Mouse (Mus musculus) CH12.LX (cell line): ENCODE measurements around the gene Mrtfa. TPM values are rescaled to one million over a fixed set of nuclear protein-coding genes. Genes with fewer than 3 reads are reported as not detected.

Source experiments
- DNase-seq: peaks from one replicate; pipeline ENCODE4 v3.0.0-alpha.2; 2013; ENCODE audit errors: extremely low read depth
- H3K27ac ChIP-seq: 2 replicates; pipeline ENCODE4 v1.5.1; 2012; ENCODE audit warnings: low read depth, mild to moderate bottlenecking, control low read depth, moderate library complexity; ENCODE audit not compliant: insufficient read depth
- H3K27me3 ChIP-seq: replicated peaks from 2 replicates; pipeline ENCODE3; 2012; ENCODE audit warnings: inconsistent platforms
- H3K36me3 ChIP-seq, 2 experiments: replicated peaks in 1 of 2; 2 replicates each; pipeline versions ENCODE3 to v1.6.1; 2012; ENCODE audit warnings: inconsistent platforms in 1 of 2, low read length in 1 of 2, mild to moderate bottlenecking in 1 of 2, mixed read lengths in 1 of 2, moderate library complexity in 1 of 2; ENCODE audit not compliant: control insufficient read depth in 1 of 2, insufficient read depth in 1 of 2
- H3K4me1 ChIP-seq, 2 experiments: 2 replicates each; pipeline ENCODE4 v1.6.1; 2012; ENCODE audit warnings: inconsistent platforms in 1 of 2, moderate library complexity in 1 of 2; ENCODE audit not compliant: insufficient read depth in 2 of 2, control insufficient read depth in 1 of 2
- H3K4me2 ChIP-seq: 2 replicates; pipeline ENCODE4 v1.6.1; 2012; ENCODE audit warnings: low read depth, mild to moderate bottlenecking, control low read depth; ENCODE audit not compliant: poor library complexity, insufficient read depth, severe bottlenecking
- H3K4me3 ChIP-seq, 3 experiments: fragments of 150-350 bp in 1 of 3; sonication (generic) in 1 of 3; replicated peaks in 1 of 3; 2 replicates each; pipeline versions ENCODE3 to v1.5.1; 2011 to 2012; ENCODE audit warnings: low read depth in 2 of 3, low read length in 2 of 3, mild to moderate bottlenecking in 2 of 3, moderate library complexity in 2 of 3, control low read depth in 1 of 3, improper control_type of control experiment in 1 of 3, inconsistent platforms in 1 of 3, mixed read lengths in 1 of 3; ENCODE audit not compliant: poor library complexity in 1 of 3
- H3K79me2 ChIP-seq: replicated peaks from 2 replicates; pipeline ENCODE4 v1.6.1; 2012; ENCODE audit warnings: mild to moderate bottlenecking, moderate library complexity; ENCODE audit not compliant: control insufficient read depth, poor library complexity, insufficient read depth, severe bottlenecking; ENCODE audit errors: extremely low read depth
- H3K9ac ChIP-seq: 2 replicates; pipeline ENCODE4 v1.6.1; 2012; ENCODE audit warnings: low read depth, mild to moderate bottlenecking, control low read depth, moderate library complexity; ENCODE audit not compliant: insufficient read depth
- H3K9me3 ChIP-seq: replicated peaks from 2 replicates; pipeline ENCODE3; 2012; ENCODE audit warnings: low read length, inconsistent platforms, mixed read lengths
- CHD1 ChIP-seq: IDR thresholded peaks from 2 replicates; pipeline ENCODE4 v1.6.1; 2012; ENCODE audit warnings: low read depth, low read length, improper control_type of control experiment, inconsistent platforms
- CHD2 ChIP-seq: IDR thresholded peaks from 2 replicates; pipeline ENCODE4 v1.6.1; 2011; ENCODE audit warnings: low read length, improper control_type of control experiment
- ELF1 ChIP-seq: IDR thresholded peaks from 2 replicates; pipeline ENCODE4 v1.6.1; 2014; ENCODE audit warnings: low read depth, mild to moderate bottlenecking, inconsistent platforms, low read length, improper control_type of control experiment
- ETS1 ChIP-seq: conservative IDR thresholded peaks from 2 replicates; pipeline ENCODE4 v1.6.1; 2012; ENCODE audit warnings: low read depth, mild to moderate bottlenecking, inconsistent platforms, low read length, improper control_type of control experiment, moderate library complexity
- IRF4 ChIP-seq: IDR thresholded peaks from 2 replicates; pipeline ENCODE4 v1.6.1; 2014; ENCODE audit warnings: low read depth, mild to moderate bottlenecking, inconsistent platforms, low read length, improper control_type of control experiment
- JUN ChIP-seq: IDR thresholded peaks from 2 replicates; pipeline ENCODE4 v1.6.1; 2011; ENCODE audit warnings: low read depth, mild to moderate bottlenecking, low read length, improper control_type of control experiment, moderate library complexity; ENCODE audit not compliant: insufficient read depth
- MAX ChIP-seq: IDR thresholded peaks from 2 replicates; pipeline ENCODE4 v1.6.1; 2011; ENCODE audit warnings: low read length, improper control_type of control experiment
- MXI1 ChIP-seq: IDR thresholded peaks from 2 replicates; pipeline ENCODE4 v1.6.1; 2011; ENCODE audit warnings: mild to moderate bottlenecking, low read depth, low read length, improper control_type of control experiment
- MYC ChIP-seq: IDR thresholded peaks from 2 replicates; pipeline ENCODE4 v1.6.1; 2011; ENCODE audit warnings: low read depth, mild to moderate bottlenecking, improper control_type of control experiment, low read length
- NELFE ChIP-seq: IDR thresholded peaks from 2 replicates; pipeline ENCODE4 v1.6.1; 2011; ENCODE audit warnings: low read depth, low read length, improper control_type of control experiment
- NRF1 ChIP-seq: IDR thresholded peaks from 2 replicates; pipeline ENCODE4 v1.6.1; 2014; ENCODE audit warnings: low read depth, mild to moderate bottlenecking, inconsistent platforms, low read length, improper control_type of control experiment, moderate library complexity
- PAX5 ChIP-seq: IDR thresholded peaks from 2 replicates; pipeline ENCODE4 v1.6.1; 2012; ENCODE audit warnings: low read length, inconsistent platforms, mixed read lengths
- POLR2A ChIP-seq: IDR thresholded peaks from 2 replicates; pipeline ENCODE4 v1.6.1; 2011; ENCODE audit warnings: low read depth, mild to moderate bottlenecking, improper control_type of control experiment, low read length
- POLR2AphosphoS2 ChIP-seq: IDR thresholded peaks from 2 replicates; pipeline ENCODE4 v1.6.1; 2011; ENCODE audit warnings: low read depth, low read length, improper control_type of control experiment
- TBP ChIP-seq: conservative IDR thresholded peaks from 2 replicates; pipeline ENCODE4 v1.6.1; 2011; ENCODE audit warnings: low read depth, low read length, improper control_type of control experiment
- TCF12 ChIP-seq: IDR thresholded peaks from 2 replicates; pipeline ENCODE4 v1.6.1; 2014; ENCODE audit warnings: low read depth, mild to moderate bottlenecking, inconsistent platforms, low read length, improper control_type of control experiment
- UBTF ChIP-seq: IDR thresholded peaks from 2 replicates; pipeline ENCODE4 v1.6.1; 2012; ENCODE audit warnings: low read depth, mild to moderate bottlenecking, inconsistent platforms, low read length, improper control_type of control experiment, moderate library complexity
- ZKSCAN1 ChIP-seq: IDR thresholded peaks from 2 replicates; pipeline ENCODE4 v1.6.1; 2012; ENCODE audit warnings: low read depth, inconsistent platforms, low read length, improper control_type of control experiment, borderline replicate concordance
- ZNF384 ChIP-seq: IDR thresholded peaks from 2 replicates; pipeline ENCODE4 v1.6.1; 2012; ENCODE audit warnings: low read depth, low read length, improper control_type of control experiment, inconsistent platforms
- dilution Hi-C: fragments of 300-500 bp; cut with MboI; formaldehyde crosslinking; loops from 2 replicates; pipeline ENCODE4 v1.14.3; 2020; ENCODE audit warnings: low sequenced_read_pairs; ENCODE audit not compliant: extremely low pct_unique_long_range_greater_than_20kb, extremely low pct_ligation_motif_present
- in situ Hi-C: fragments of 300-500 bp; cut with MboI; formaldehyde crosslinking; loops from 3 replicates; pipeline ENCODE4 v1.14.3; 2019; ENCODE audit warnings: low sequenced_read_pairs, low pct_ligation_motif_present, low pct_unique_long_range_greater_than_20kb, mixed read lengths
- polyA plus RNA-seq: library from polyadenylated mRNA; unstranded; fragments of >175 nt; gene quantifications from 2 replicates; pipeline ENCODE4 v1.2.1, GENCODE M21; 2012; ENCODE audit warnings: low read depth; ENCODE audit not compliant: insufficient read length
- total RNA-seq, 2 experiments: library from RNA; depleted of rRNA; stranded (reverse); fragments of 300-350 nt in 1 of 2; fragments of >200 nt in 1 of 2; gene quantifications; 2 replicates each; pipeline ENCODE4 v1.2.3; 2012 to 2014

The Mrtfa gene
- total and polyA plus RNA-seq, 3 experiments: 4.6 to 23.2 (median 8.2) TPM

DNA sequence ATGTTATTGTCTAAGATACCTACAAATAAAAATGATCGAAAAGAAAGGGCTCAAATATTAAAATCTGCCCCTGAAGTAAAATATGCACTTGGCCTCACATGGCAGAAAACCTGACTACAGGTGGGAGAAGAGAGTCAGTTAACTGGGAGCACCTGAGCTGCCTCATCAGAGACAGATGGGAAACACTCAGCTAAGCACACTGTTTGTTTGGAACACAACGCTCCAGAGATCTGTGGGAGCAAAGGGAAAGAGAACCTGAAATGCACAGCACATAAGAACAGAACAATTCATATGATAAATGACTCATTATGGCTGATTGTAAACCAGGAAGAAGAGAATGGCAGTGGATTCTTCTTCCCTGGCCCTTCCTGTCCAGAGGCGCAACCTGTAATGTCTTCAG is 87.1 kb downstream of the Mrtfa start:
- no peaks in the 10 kb centered on the region for H3K79me2 ChIP-seq
- H3K4me3 ChIP-seq: peak overlapping the region in 1 of 3 experiments; percentile 19
- H3K4me1 ChIP-seq: peaks cover 5 to 47% of the 10 kb centered on the region in 2 experiments
- no peaks in the 10 kb centered on the region for H3K27me3 ChIP-seq
- no peaks in the 10 kb centered on the region for H3K9me3 ChIP-seq
- no peak overlapping the region for H3K27ac ChIP-seq
- no peak overlapping the region for H3K9ac ChIP-seq
- H3K4me2 ChIP-seq: peak overlapping the region; percentile 6; the same call in 1 of the 2 replicates
- dilution Hi-C loops (no loop called here), in situ Hi-C loops (no loop called here)
- no peak for DNase-seq
- peaks cover 0 to 23% of the 10 kb centered on the region in 2 experiments for H3K36me3 ChIP-seq
- no peak for TF ChIP-seq POLR2AphosphoS2
- TF ChIP-seq ZNF384: no peak
- TF ChIP-seq ELF1: no peak
- no peak for TF ChIP-seq TBP
- TF ChIP-seq CHD1: no peak
- TF ChIP-seq TCF12: no peak
- TF ChIP-seq MYC: no peak
- no peak for TF ChIP-seq IRF4
- TF ChIP-seq NELFE: no peak
- TF ChIP-seq ZKSCAN1: no peak

DNA sequence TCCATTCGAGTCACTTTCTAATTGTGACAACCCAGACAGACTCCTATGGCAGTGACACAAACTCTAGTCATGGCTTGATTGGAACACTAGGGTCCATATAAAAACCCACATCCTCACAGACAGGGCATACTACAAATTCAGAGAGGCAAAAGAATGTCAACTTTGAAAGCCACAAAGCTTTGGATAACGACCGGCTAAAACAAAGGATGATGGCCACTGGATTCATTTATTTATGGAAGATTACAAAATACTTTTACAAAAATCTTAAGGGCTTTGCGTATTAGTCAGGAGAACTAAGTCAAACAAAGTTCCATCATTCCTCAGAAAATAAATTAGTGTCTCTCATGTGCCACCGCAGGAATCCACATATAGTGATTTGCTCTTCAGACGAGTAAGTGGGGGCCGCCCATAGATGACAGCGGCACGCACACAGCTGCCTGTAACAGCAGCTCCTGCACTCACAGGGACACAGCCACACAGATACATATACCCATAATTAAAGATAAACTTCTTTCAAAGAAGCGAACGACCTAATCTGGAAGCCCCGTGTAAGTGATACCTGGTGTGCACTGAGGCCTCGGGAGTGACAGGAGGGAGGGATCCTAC is 88.2 kb downstream of the Mrtfa start:
- Histone ChIP-seq H3K36me3 (peaks cover 0 to 23% of the 10 kb centered on the region in 2 experiments), H3K27ac (no peak overlapping the region)
- dilution Hi-C loops: no loop called here

More for the DNA sequence above, 88.2 kb downstream of the Mrtfa start:
- Histone ChIP-seq H3K27me3 (no peaks in the 10 kb centered on the region), H3K4me1 (peaks cover 9 to 59% of the 10 kb centered on the region in 2 experiments), H3K9ac (no peak overlapping the region), H3K4me3 (no peak overlapping the region), H3K79me2 (no peaks in the 10 kb centered on the region; the same call in 1 of the 2 replicates), H3K4me2 (no peak overlapping the region), H3K9me3 (no peaks in the 10 kb centered on the region)
- in situ Hi-C loops: no loop called here
- TF ChIP-seq UBTF (no peak), PAX5 (no peak), MXI1 (no peak), ELF1 (no peak), CHD2 (no peak), ETS1 (no peak), POLR2A (no peak), MAX (no peak), TBP (no peak), JUN (no peak), ZNF384 (no peak), NRF1 (no peak)
- DNase-seq: no peak
